Mouse (Mus musculus) cerebellum, adult 2 months (tissue): Measurements from ENCODE around the gene Nap1l5.

Experiments used
- CTCF ChIP-seq: fragments of 200-500 bp; IDR thresholded peaks from 2 replicates; pipeline ENCODE4 v1.5.1; 2011; ENCODE audit warnings: low read depth, mild to moderate bottlenecking, control low read depth, low read length, moderate library complexity, borderline replicate concordance; ENCODE audit not compliant: insufficient read depth
- POLR2A ChIP-seq: fragments of 200-500 bp; IDR thresholded peaks from 2 replicates; pipeline ENCODE4 v1.6.1; 2011; ENCODE audit warnings: low read length, control low read depth, borderline replicate concordance; ENCODE audit not compliant: insufficient read depth

DNA sequence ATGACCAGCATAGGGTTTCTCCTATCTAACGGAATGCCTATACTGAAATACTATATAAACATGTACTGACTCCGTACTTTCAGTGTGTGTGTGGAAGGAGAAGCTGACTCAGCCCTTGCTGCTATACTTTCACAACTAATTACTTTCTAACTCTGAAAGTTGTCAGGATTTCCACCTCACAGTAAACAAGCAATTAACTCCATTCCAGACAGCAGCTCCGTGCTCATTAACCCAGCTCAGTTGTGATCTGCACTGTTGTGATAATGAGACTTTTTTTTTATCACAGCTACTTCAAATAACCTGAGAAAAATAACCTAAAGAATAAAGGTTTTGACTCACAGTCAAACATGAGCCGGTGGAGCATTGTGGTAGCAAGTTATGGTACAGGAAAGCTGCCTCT lies 11.9 kb downstream of the Nap1l5 start:
- TF ChIP-seq POLR2A (no peak), CTCF (no peak)
